Mouse (Mus musculus) adipose tissue, adult 10 weeks (tissue): ENCODE measurements around the gene Ddx11. TPM values are rescaled to one million over a fixed set of nuclear protein-coding genes. Genes with fewer than 3 reads are reported as not detected.

ENCODE experiments used
- polyA plus RNA-seq: library from polyadenylated mRNA; stranded (reverse); fragments of 350-450 nt; fragmentation: Illumina TruSeq; extraction: RNeasy Lipid Tissue Mini Kit (QIAGEN cat#74804); gene quantifications from one replicate; pipeline ENCODE4 v1.2.3, GENCODE M21; 2014; ENCODE audit warnings: low read depth, low replicate concordance

Gene Ddx11
- 3.0 TPM for polyA plus RNA-seq

DNA sequence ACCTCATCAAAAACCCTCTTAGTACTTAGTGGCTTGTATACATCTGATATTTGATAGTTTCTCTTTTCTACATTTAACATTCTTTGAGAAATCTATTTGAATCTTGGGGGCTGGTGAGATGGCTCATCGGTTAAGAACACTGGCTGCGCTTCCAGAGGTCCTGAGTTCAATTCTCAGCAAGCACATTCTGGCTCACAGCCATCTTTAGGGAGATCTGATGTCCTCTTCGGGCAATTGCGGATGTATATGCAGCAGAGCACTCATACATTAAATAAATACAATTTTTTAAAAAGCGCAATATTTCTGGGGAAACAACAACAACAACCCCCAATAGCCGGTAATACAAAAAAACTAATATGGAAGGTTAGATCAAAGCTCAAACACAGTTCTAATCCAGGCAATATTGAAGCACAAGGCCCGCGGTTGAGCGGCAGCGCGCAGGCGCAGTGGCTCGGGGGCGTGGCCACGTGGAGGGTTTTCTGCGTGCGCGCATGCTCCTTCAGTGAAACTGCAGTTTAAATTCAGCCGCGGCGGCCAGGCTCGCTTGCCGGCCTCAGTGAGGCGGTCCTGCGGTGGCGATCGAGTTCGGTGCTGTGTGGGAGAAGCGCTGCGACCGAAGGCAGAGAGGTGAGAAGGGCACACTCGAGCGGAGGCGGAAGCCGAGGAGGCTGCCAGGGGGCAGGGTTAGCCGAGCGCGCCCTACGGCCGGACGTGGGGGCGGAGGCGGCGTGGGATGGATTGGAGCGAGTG lies at the start of gene Ddx11:
TSS of gene Ddx11 (plus strand) at position 455 of the 750 bp plus-strand sequence.

DNA sequence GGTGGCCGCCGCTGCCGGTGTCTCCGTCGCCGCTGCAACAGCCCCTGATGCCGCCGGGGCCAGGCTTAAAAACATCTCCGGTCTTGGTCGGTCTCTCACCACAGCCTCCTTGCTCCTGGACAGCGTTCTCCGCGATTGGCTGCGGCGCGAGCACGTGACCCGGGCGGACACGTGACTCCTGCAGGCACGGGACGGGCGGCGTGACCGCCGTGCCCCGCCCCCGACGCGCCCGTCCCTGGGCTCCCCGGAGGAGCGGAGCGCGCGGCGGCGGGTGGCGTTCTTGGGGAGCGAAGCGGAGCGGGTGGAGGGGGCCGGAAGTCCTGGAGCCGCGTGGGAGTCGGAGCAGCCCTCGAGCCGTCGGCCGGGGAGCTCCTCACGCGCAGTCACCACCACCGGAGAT lies 46.4 kb upstream of the Ddx11 start, which contains the start of gene Ankrd12:
TSS of gene Ankrd12 (minus strand) at position 156 of the 400 bp plus-strand sequence.

DNA sequence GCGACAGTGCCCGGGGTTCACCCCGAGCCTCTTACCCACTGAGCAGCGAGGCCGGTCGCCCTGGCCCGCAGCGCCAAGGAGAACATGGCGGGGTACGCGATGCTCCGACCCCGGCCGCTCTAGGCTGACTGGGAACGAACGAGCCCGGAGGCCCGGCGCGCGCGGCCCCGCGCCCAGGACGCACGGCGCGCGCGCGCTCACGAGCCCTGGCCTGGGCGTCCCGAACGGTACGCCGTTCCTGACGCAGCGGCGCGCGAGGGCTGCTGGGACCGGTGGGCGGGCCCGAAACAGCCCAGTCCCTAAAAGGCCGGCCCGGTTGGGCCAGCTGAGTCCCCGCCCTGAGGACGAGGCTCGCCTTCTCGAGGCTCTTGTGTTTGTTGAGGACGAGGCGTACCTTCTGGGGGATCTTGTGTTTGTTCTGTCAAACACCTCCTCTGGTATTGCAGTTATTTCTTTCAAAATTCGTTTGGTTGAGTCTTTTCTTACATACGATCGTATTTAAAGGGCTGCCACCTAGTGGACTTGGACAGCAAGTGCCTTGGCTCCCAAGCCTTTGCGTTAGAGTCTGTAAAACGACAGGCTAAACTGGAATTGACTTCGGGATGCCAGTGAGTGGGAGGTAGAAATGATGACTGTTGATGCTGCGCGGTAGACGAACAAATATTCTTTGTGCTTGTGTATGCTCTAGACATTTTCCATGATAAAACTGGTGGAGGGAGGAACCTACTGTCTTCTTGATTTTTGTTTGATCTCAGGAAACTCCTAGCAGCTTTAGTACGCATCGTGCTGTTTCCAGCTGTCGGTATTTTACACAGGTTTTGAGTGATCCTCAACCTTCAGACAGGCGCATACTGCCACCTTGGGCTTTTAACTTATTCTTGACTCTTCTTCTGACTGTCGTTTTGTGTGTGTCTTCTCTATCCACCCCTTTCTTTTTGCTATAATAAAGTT lies 21.7 kb upstream of the Ddx11 start, which contains the start of gene Ndufv2:
TSS of gene Ndufv2 (minus strand) at position 180 of the 951 bp plus-strand sequence.

DNA sequence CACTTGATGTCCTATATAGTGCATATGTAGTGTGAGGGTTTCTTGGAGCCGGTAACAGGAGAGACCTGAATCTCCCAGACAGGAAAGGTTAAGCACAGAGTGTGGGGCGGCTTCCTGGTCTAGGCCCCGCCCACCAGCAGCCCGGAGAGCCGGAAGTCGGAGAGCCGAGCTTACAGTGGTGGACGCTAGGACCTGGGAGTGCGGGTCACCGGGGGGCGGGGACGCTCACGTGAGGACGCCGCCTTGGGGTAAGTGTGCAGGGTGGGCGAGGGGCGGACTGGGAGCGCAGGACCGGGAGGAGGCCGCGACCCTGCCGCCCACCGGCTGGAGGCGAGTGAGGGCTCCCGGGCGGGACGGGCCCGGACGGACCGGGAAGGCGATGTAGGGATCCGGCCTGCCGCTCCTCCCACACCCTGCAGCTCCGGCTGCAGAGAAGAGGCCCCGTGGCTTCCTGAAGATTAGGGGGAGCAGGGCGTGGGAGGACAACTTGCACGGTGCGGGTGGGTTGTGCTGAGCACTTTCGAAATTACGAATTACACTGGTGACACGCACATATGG lies 11.8 kb upstream of the Ddx11 start, which contains the start of gene Washc1:
TSS of gene Washc1 (plus strand) at position 144 of the 558 bp plus-strand sequence.

Other genes starting within 250 kb of the Ddx11 start
- 50.4 TPM for gene Ralbp1, start 237.7 kb upstream of the Ddx11 start, polyA plus RNA-seq
- gene Twsg1, start 172.3 kb upstream of the Ddx11 start, polyA plus RNA-seq = 56.1 TPM
- gene Ankrd12, start 46.4 kb upstream of the Ddx11 start, polyA plus RNA-seq = 9.9 TPM
- 190 TPM for gene Ndufv2, start 22.0 kb upstream of the Ddx11 start, polyA plus RNA-seq
- 30.8 TPM for gene Washc1, start 12.0 kb upstream of the Ddx11 start, polyA plus RNA-seq